Mouse (Mus musculus) megakaryocyte, embryonic 14.5 days (primary cell): ENCODE results near the gene Gjc1.

Experiments
- FLI1 ChIP-seq: IDR thresholded peaks from 2 replicates; pipeline ENCODE4 v1.6.1; 2012; ENCODE audit warnings: low read length, inconsistent platforms, mixed read lengths
- GATA1 ChIP-seq: IDR thresholded peaks from 3 replicates; pipeline ENCODE4 v1.6.1; 2012; ENCODE audit warnings: mixed read lengths, low read length, inconsistent platforms, borderline replicate concordance

DNA sequence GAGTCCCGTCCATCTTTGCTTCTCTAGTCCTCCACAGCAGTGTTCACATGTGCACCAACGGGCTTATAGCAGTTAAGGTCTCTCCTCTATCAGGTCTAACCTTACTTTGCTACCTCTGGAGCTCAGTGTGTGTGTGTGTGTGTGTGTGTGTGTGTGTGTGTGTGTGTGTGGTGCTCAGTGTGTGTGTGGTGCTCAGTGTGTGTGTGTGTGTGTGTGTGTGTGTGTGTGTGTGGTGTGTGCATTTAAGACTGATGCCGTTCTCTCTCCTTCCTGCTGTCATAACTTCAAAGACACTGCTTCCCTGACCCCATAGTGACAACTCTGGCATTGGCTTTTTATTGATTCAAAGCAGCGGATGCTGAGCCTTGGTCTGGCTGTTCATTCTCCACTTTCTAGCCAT, 16.0 kb upstream of the Gjc1 start, which contains the start of gene Higd1b:
- TF ChIP-seq GATA1 = no peak
- TF ChIP-seq FLI1 = no peak
